Mouse (Mus musculus) neural tube, embryonic 13.5 days (tissue): ENCODE results near the gene Dll3. TPM values are rescaled to one million over a fixed set of nuclear protein-coding genes. Genes with fewer than 3 reads are reported as not detected.

ENCODE experiments used
- ATAC-seq: fragments of 200-750 bp; cut with Nextera tagmentation; 2 replicates; pipeline ENCODE4 v1.8.0; 2017; ENCODE audit warnings: low read depth, mild to moderate bottlenecking, moderate TSS enrichment, moderate library complexity
- H3K27ac ChIP-seq: fragments of 300-500 bp; sonication (generic); replicated peaks from 2 replicates; pipeline ENCODE4 v1.5.1; 2015; ENCODE audit warnings: moderate library complexity, mild to moderate bottlenecking, inconsistent platforms
- H3K27me3 ChIP-seq: fragments of 300-500 bp; sonication (generic); 2 replicates; pipeline ENCODE4 v1.6.1; 2015; ENCODE audit warnings: mild to moderate bottlenecking, inconsistent platforms
- H3K36me3 ChIP-seq: fragments of 300-500 bp; sonication (generic); 2 replicates; pipeline ENCODE4 v1.6.1; 2015; ENCODE audit warnings: mild to moderate bottlenecking, inconsistent platforms
- H3K4me1 ChIP-seq: fragments of 300-500 bp; sonication (generic); replicated peaks from 2 replicates; pipeline ENCODE4 v1.6.1; 2015; ENCODE audit warnings: inconsistent platforms
- H3K4me2 ChIP-seq: fragments of 300-500 bp; sonication (generic); 2 replicates; pipeline ENCODE4 v1.6.1; 2015; ENCODE audit warnings: inconsistent platforms, mild to moderate bottlenecking, moderate library complexity
- H3K4me3 ChIP-seq: fragments of 300-500 bp; sonication (generic); 2 replicates; pipeline ENCODE4 v1.5.1; 2015; ENCODE audit warnings: mild to moderate bottlenecking, inconsistent platforms
- H3K9ac ChIP-seq: fragments of 300-500 bp; sonication (generic); 2 replicates; pipeline ENCODE4 v1.6.1; 2015; ENCODE audit warnings: moderate library complexity, mild to moderate bottlenecking, inconsistent platforms
- H3K9me3 ChIP-seq: fragments of 300-500 bp; sonication (generic); 2 replicates; pipeline ENCODE4 v1.6.1; 2016; ENCODE audit warnings: inconsistent platforms
- WGBS: fragments of 180-500 bp; shearing (Covaris S2); methylation state at CpG from one replicate; pipeline ENCODE4 v1.1.7; 2015; 5-methylcytosine and 5-hydroxymethylcytosine counted together
- polyA plus RNA-seq: library from polyadenylated mRNA; unstranded; fragments of >200 nt; fragmentation: Nextera tagmentation; extraction: Ambion mirVana; gene quantifications from 2 replicates; pipeline ENCODE4 v1.2.1, GENCODE M21; 2015

The Dll3 gene
- polyA plus RNA-seq, 1 experiment from 2014 or later: 31.1 TPM

DNA sequence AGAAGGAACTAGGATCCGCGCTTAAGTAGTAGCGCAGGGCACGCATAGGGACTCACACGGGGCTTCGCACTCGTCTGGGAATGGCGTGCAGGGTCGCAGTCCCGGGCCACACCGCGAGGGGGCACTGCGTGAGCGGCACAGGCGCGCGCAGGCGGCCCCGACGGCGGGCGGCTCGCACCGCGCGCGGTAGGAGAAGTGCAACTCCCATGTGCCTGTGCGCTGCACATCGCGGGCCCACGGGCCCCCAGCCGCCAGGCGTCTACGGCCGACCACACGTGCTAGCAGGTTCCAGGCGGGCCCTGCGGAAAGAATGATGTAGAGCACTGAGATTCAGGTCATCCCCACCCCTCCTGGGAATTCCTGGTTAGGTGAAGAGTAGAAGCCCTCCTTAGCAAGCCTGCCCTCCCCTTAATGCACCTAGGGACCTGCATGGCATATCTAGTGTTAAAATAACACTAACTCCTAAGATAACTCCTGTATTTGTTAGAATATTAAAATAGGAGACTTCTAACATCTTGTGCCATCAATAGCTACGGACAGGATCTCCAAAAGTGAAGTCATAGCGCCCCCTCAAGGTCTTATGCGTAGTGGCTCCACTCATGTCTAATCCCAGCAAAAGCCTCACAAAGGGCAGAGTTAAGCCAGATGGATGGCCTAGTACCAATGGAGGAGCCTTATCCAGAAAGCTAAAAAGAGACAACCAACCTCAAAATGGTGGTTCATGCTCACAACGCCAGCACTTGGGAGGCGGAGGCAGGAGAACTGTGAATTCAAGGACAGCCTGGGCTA is 3.0 kb downstream of the Dll3 start:
- WGBS: 18% methylated on average over 43 of the region's 43 CpGs
- H3K27me3 ChIP-seq: peaks cover 28% of the 10 kb centered on the region
- no peak for ATAC-seq
- H3K4me1 ChIP-seq: peaks cover 68% of the 10 kb centered on the region
- H3K27ac ChIP-seq: peak overlapping the region; percentile 18; the same call in 1 of the 2 replicates
- peak overlapping the region; percentile 54 for H3K4me3 ChIP-seq
- H3K4me2 ChIP-seq: peak overlapping the region; percentile 73
- peak overlapping the region; percentile 58 for H3K9ac ChIP-seq
- H3K9me3 ChIP-seq: no peaks in the 10 kb centered on the region
- 0 out of 2 replicates have a peak, but pooled peaks cover 2% of the 10 kb centered on the region for H3K36me3 ChIP-seq

DNA sequence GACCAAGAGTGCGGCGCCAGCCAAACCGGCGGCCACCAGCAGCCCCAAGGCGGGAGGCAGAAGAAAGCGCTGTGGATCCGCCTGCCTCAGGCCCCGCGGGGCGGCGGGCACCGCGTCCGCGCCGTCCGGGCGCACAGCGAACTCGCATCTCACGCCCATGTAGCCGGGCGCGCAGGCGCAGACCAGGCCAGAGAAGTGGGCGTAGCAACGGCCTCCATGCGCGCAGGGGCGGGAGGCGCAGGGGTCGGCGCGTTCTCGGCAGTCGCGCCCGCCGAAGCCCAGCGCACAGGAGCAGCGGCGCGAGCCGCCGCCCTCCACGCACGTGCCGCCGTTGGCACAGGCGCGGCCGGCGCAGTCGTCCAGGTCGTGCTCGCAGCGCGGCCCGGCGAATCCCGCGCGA is 7.6 kb downstream of the Dll3 start:
- H3K9me3 ChIP-seq: no peaks in the 10 kb centered on the region
- peaks cover 45% of the 10 kb centered on the region for H3K4me1 ChIP-seq
- H3K27me3 ChIP-seq: peaks cover 67% of the 10 kb centered on the region
- H3K36me3 ChIP-seq: no peaks in the 10 kb centered on the region
- no peak overlapping the region for H3K27ac ChIP-seq
- WGBS: under 1% methylated on average over 62 of the region's 63 CpGs
- ATAC-seq: peak; percentile 66
- H3K4me2 ChIP-seq: peak overlapping the region; percentile 79
- peak overlapping the region; percentile 53 for H3K4me3 ChIP-seq
- peak overlapping the region; percentile 74 for H3K9ac ChIP-seq

DNA sequence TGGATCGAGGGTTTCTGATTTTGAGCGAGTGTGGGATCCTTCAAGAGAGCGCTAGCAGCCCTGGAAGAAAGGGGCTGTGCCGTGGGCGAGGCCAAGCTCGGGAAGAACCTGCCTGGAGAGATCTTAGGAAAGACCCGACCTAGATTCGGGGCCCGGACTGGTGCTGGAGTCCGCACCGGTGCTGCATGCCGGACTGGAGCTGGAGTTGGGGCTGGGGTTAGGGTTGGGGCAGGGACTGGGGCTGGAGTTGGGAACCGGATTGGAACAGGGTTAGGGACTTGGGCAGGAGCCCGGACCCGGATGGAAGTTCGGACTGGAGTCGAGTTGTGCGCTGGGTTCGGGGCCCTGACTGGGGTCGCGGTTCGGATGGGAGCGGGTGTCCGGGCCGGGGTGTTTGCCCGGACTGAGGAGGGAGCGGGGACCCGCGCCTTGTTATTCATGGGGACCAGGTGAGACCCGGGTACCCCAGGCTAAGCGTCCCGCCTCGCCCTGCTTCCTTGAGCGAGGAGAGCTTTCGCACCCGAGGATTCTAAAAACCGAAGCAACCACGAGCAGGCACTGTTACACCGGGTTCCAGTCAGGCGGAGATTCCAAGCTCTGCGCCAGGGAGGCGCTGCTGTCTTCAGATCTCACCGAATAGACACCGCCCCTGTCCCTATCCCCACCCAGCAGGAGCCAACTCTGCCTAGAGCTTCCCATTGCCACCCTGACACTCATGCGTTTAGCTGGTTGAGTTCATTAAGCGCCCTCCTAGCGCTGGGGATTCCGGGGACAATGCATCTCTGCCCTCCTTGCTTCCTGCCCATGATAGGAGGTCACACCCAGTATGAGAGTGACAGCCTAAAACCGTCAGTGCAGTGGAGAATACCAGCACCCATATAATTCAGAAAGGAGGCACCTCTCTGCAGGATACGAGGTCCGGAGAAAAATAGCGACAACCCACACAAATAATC is 11.1 kb downstream of the Dll3 start, which contains the start of gene Selenov:
Selenov (minus strand) TSS at position 549 of the 953 bp plus-strand sequence.
- H3K4me2 ChIP-seq: peak within 1 kb of the TSS; percentile 54
- peaks cover 39% of the 10 kb centered on the region for H3K4me1 ChIP-seq
- peaks cover 66% of the 10 kb centered on the region for H3K27me3 ChIP-seq
- ATAC-seq: peak; percentile 34
- peak within 1 kb of the TSS; percentile 48 for H3K9ac ChIP-seq
- no peaks in the 10 kb centered on the region for H3K9me3 ChIP-seq
- peak within 1 kb of the TSS; percentile 31 for H3K4me3 ChIP-seq
- no peaks in the 10 kb centered on the region for H3K36me3 ChIP-seq
- H3K27ac ChIP-seq: no peak within 1 kb of the TSS
- WGBS: 1% methylated on average over 52 of the region's 52 CpGs

DNA sequence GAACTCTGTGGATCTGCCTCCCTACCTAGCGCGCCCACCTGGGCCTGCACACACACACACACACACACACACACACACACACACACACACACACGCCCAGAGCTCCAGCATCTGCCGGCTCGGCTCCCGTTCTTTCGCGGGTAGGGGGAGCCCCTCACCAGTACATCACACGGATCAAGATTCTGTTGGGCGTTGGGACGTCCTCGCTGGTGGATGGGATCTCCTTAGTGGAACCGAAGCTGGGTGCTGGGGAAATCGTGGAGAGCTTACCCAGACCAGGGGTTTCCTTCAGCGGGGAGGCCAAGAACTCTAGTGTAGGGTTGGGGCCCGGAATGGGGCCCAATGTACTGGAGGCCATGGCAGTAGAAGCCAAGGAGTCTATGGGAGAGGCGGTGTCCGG is 11.9 kb downstream of the Dll3 start:
- H3K27ac ChIP-seq: no peak overlapping the region
- no peaks in the 10 kb centered on the region for H3K36me3 ChIP-seq
- peaks cover 66% of the 10 kb centered on the region for H3K27me3 ChIP-seq
- H3K4me3 ChIP-seq: peak overlapping the region; percentile 31
- ATAC-seq: 0 out of 2 replicates have a peak, but pooled peaks have one; percentile 25
- H3K4me1 ChIP-seq: peaks cover 37% of the 10 kb centered on the region
- peak overlapping the region; percentile 54 for H3K4me2 ChIP-seq
- H3K9me3 ChIP-seq: no peaks in the 10 kb centered on the region
- 2% methylated on average over 18 of the region's 18 CpGs for WGBS
- 0 out of 2 replicates have a peak overlapping the region, but pooled peaks have one; percentile 48 for H3K9ac ChIP-seq

DNA sequence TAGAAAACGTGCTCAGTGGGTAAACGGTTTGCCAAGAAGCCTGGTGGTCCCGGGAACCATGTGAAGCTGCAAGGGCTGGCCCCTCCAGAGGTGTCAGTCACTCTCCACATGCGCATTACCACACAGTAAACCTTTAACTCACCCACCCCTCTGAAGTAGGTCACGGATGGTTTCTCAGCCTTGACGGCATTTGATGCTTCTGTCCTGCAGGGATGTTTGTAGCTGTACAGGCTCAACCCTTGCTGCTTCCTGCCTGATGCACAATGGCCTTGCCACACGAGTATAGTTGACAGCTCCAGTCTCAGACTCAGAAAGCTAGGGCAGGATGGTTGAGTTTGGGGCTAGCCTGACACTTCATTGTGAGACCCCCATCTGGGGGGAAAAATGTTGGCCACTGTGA is 21.4 kb downstream of the Dll3 start:
- Histone ChIP-seq H3K27me3 (no peaks in the 10 kb centered on the region), H3K4me1 (peaks cover 24% of the 10 kb centered on the region), H3K9me3 (no peaks in the 10 kb centered on the region), H3K4me2 (no peak overlapping the region), H3K9ac (no peak overlapping the region), H3K36me3 (no peaks in the 10 kb centered on the region), H3K27ac (no peak overlapping the region), H3K4me3 (no peak overlapping the region)
- ATAC-seq: no peak
- 83% methylated on average over 7 of the region's 7 CpGs for WGBS

DNA sequence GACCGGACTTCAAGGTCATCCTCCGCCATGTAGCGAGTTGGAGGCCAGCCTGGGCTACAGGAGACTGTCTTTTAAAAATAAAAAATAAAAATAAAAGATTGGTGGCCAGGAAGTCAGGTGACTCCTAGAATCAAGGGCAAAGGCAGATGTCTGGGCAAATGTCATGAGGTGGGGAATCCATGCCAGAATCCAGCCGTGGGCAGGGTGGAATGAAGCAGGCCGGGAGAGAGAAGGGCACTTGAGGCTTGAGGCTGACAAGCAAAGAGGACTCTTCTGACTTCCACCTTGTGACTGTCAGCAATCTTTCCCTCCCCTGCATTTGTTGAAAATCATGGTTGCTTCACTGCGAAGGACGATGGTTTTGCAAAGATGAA is 23.8 kb downstream of the Dll3 start:
- Histone ChIP-seq H3K9ac (peak overlapping the region; percentile 90), H3K4me3 (peak overlapping the region; percentile 70), H3K27me3 (no peaks in the 10 kb centered on the region), H3K9me3 (no peaks in the 10 kb centered on the region), H3K4me2 (peak overlapping the region; percentile 84), H3K27ac (peak overlapping the region; percentile 89), H3K36me3 (peaks cover 7% of the 10 kb centered on the region), H3K4me1 (peaks cover 24% of the 10 kb centered on the region)
- ATAC-seq: no peak
- WGBS: 78% methylated on average over 7 of the region's 7 CpGs

DNA sequence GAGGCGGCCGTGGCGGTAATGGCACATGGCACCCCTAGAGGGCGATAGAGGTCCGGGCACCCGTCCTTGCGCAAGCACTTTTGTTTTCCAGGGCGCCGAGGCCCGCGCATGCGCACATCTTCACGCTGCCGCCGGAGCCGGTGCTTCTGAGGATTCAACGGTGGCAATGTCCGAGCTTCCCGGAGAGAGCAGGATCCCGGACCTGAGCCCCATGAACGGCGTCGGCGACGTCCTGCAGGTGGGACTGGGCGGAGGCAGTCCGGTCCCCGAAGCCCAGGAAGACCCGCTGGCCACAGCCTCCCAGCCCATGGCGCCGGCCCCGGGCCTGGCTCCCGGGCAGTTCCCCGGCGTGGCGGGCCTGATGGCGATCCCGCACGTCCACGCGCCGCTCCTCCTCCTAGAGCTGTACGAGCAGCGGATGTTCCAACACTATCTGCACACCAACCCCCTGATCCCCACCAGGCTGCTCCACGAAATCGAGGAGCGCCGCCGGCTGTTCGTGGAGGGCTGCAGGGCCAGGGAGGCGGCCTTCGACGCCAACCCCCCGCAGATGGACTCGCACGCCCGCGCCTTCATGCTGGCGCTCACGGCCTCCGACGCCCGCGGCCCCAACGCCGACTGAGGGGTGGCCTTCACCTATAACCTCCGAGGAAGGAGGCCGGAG is 24.3 kb downstream of the Dll3 start, which contains the start of gene Eid2b:
Eid2b (plus strand) TSS at position 125 of the 664 bp plus-strand sequence.
- no peaks in the 10 kb centered on the region for H3K27me3 ChIP-seq
- peak within 1 kb of the TSS; percentile 70 for H3K4me3 ChIP-seq
- no peaks in the 10 kb centered on the region for H3K9me3 ChIP-seq
- 3% methylated on average over 68 of the region's 68 CpGs for WGBS
- peak; percentile 76 for ATAC-seq
- H3K4me1 ChIP-seq: peaks cover 24% of the 10 kb centered on the region
- peak within 1 kb of the TSS; percentile 89 for H3K27ac ChIP-seq
- peaks cover 11% of the 10 kb centered on the region for H3K36me3 ChIP-seq
- H3K4me2 ChIP-seq: peak within 1 kb of the TSS; percentile 84
- peak within 1 kb of the TSS; percentile 90 for H3K9ac ChIP-seq

DNA sequence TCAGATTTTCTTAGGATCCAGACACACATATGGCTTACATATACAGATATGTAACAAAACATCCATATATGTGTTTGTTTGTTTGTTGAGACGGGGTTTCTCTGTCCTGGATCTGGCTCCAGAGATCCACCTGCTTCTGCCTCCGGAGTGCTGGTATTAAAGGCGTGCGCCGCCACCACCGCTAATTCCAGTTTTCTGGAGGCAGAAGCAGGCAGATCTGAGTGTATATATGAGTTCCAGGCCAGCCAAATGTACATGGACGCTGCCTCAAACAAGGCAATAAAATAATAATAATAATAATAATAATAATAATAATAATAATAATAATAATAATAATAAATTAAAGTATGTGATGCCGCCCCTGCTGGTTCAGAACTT is 24.8 kb downstream of the Dll3 start:
- Histone ChIP-seq H3K4me2 (no peak overlapping the region), H3K27me3 (no peaks in the 10 kb centered on the region), H3K9ac (no peak overlapping the region), H3K4me3 (no peak overlapping the region), H3K9me3 (no peaks in the 10 kb centered on the region), H3K27ac (no peak overlapping the region), H3K4me1 (peaks cover 24% of the 10 kb centered on the region), H3K36me3 (peaks cover 16% of the 10 kb centered on the region)
- WGBS: 53% methylated on average over 8 of the region's 8 CpGs
- peak; percentile 24; the same call in 1 of the 2 replicates for ATAC-seq

DNA sequence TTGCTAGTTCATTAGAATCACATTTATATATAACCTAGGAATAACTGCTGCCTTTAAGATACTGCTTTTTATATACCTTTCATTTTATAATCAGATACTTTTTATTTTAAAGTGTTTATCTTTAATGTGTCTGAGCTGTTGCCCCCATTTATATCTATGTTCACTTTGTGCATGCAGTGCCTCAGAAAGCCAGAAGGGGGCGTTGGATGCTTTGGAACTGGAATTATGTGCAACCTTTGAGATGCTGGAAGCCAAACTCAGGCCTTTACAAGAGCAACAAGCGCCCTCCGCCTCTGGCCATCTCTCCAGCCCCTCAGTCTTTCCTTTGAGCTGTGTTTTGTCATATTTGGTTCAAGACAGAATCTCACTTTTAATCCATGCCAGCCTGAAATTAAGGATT is 30.3 kb downstream of the Dll3 start:
- no peak for ATAC-seq
- Histone ChIP-seq H3K9me3 (no peaks in the 10 kb centered on the region), H3K4me3 (no peak overlapping the region), H3K36me3 (peaks cover 34% of the 10 kb centered on the region), H3K27ac (no peak overlapping the region), H3K4me2 (no peak overlapping the region), H3K9ac (no peak overlapping the region), H3K4me1 (peaks cover 17% of the 10 kb centered on the region), H3K27me3 (no peaks in the 10 kb centered on the region)
- WGBS: 75% methylated on average over 3 of the region's 3 CpGs

DNA sequence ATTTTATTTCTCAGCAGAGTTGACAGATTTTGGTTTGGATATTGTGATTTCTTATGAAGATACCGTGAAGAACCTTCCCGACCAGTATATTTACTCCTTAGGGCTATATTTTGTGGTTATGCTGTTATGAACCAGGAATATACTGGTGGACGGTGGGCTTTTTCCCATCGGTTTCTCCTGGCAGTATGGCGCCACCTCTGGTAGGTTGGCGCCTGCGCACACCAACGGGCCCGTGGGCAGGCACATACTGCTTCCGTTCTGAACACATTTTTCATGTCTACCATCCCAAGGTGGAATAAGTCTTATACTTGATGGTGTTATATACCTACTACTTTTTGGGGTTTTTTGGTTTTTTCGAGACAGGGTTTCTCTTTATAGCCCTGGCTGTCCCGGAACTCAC is 32.7 kb downstream of the Dll3 start:
- no peak overlapping the region for H3K9ac ChIP-seq
- no peaks in the 10 kb centered on the region for H3K27me3 ChIP-seq
- H3K4me3 ChIP-seq: peak overlapping the region; percentile 86; the same call in 1 of the 2 replicates
- peaks cover 17% of the 10 kb centered on the region for H3K4me1 ChIP-seq
- H3K9me3 ChIP-seq: no peaks in the 10 kb centered on the region
- H3K36me3 ChIP-seq: peaks cover 34% of the 10 kb centered on the region
- WGBS: 92% methylated on average over 12 of the region's 12 CpGs
- H3K4me2 ChIP-seq: peak overlapping the region; percentile 87
- no peak for ATAC-seq
- no peak overlapping the region for H3K27ac ChIP-seq

DNA sequence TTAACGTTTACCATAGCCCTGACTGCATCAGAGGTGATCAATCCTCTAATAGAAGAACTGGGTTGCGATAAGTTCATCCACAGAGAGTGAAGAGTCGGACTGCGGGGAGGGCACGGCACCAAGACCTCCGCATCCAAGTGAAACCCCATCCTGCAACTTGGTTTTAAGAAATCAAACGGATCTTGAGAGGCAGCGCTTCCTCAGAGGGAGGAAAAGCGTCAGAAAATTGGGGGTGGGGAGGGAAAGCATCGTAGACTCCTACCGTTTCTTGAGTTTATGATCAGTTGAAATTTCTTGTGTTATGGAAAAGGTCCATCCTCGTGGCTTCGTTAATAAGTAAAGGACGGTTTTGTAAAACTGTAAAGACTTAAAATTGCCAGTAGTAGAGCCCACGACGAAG is 33.5 kb downstream of the Dll3 start:
- Histone ChIP-seq H3K4me2 (peak overlapping the region; percentile 87), H3K4me3 (peak overlapping the region; percentile 86), H3K9me3 (no peaks in the 10 kb centered on the region), H3K27ac (peak overlapping the region; percentile 96), H3K36me3 (peaks cover 31% of the 10 kb centered on the region), H3K4me1 (peaks cover 17% of the 10 kb centered on the region), H3K27me3 (peaks cover 5% of the 10 kb centered on the region), H3K9ac (peak overlapping the region; percentile 99)
- 25% methylated on average over 16 of the region's 16 CpGs for WGBS
- ATAC-seq: no peak
